Mouse (Mus musculus): Measurements from ENCODE around the gene Hdac9. TPM values are rescaled to one million over a fixed set of nuclear protein-coding genes. Genes with fewer than 3 reads are reported as not detected.
"Not testable (repeated sequence)": the region's sequence is repeated elsewhere in the genome, so short reads cannot be mapped to it uniquely, and the experiment has no call there.

Gene Hdac9
- polyA plus RNA-seq, 1 experiment, result 0.06 TPM

- no peak overlapping the region for H3K4me3 ChIP-seq (ENCODE audit: insufficient read depth, poor library complexity, severe bottlenecking)
- TF ChIP-seq CEBPB (IDR thresholded peaks at IDR 0.05; ENCODE audit: low read depth) (no peak), MYOD1 (IDR thresholded peaks at IDR 0.05; ENCODE audit: control insufficient read depth, insufficient read length, low read depth) (peak; percentile 12), FOSL1 (IDR thresholded peaks at IDR 0.05; ENCODE audit: insufficient read depth, low read length, poor library complexity, severe bottlenecking) (peak; percentile 56), MAX (IDR thresholded peaks at IDR 0.05) (peak; percentile 63), MYOG (IDR thresholded peaks at IDR 0.05; ENCODE audit: control insufficient read depth, extremely low read depth, insufficient read length) (no peak), USF1 (IDR thresholded peaks at IDR 0.05; ENCODE audit: low read depth) (no peak), CTCF (IDR thresholded peaks at IDR 0.05; ENCODE audit: control insufficient read depth, insufficient read depth, insufficient read length) (no peak)
- no peak overlapping the region for H3ac ChIP-seq (ENCODE audit: control insufficient read depth, insufficient read length, low read depth)
- no peaks in the 10 kb centered on the region for H3K27me3 ChIP-seq (ENCODE audit: control insufficient read depth, insufficient read depth, insufficient read length)
- H3K79me3 ChIP-seq (ENCODE audit: low read depth), result no peaks in the 10 kb centered on the region
- no peaks in the 10 kb centered on the region for H3K79me2 ChIP-seq (ENCODE audit: control insufficient read depth, insufficient read depth)
- H3K36me3 ChIP-seq (ENCODE audit: control insufficient read depth, insufficient read depth), result no peaks in the 10 kb centered on the region
Measured at GRCm38 (mm10) chr12:34040949-34041348, 875.9 kb downstream of the Hdac9 start.

- no peak for TF ChIP-seq CTCF (IDR thresholded peaks at IDR 0.05; ENCODE audit: control insufficient read depth, insufficient read depth, insufficient read length)
- no peak for TF ChIP-seq MAX (IDR thresholded peaks at IDR 0.05)
- TF ChIP-seq USF1 (IDR thresholded peaks at IDR 0.05; ENCODE audit: low read depth), result no peak
- TF ChIP-seq MYOG (IDR thresholded peaks at IDR 0.05; ENCODE audit: control insufficient read depth, extremely low read depth, insufficient read length), result no peak
- TF ChIP-seq FOSL1 (IDR thresholded peaks at IDR 0.05; ENCODE audit: insufficient read depth, low read length, poor library complexity, severe bottlenecking), result no peak
- no peak for TF ChIP-seq MYOD1 (IDR thresholded peaks at IDR 0.05; ENCODE audit: control insufficient read depth, insufficient read length, low read depth)
- H3K79me2 ChIP-seq (ENCODE audit: control insufficient read depth, insufficient read depth), result no peaks in the 10 kb centered on the region
- H3K27me3 ChIP-seq (ENCODE audit: control insufficient read depth, insufficient read depth, insufficient read length), result no peaks in the 10 kb centered on the region
- H3K79me3 ChIP-seq (ENCODE audit: low read depth), result no peaks in the 10 kb centered on the region
- H3ac ChIP-seq (ENCODE audit: control insufficient read depth, insufficient read length, low read depth), result no peak overlapping the region
- no peaks in the 10 kb centered on the region for H3K36me3 ChIP-seq (ENCODE audit: control insufficient read depth, insufficient read depth)
- no peak overlapping the region for H3K4me3 ChIP-seq (ENCODE audit: insufficient read depth, poor library complexity, severe bottlenecking)
Measured at GRCm38 (mm10) chr12:34040061-34040460, 876.8 kb downstream of the Hdac9 start.

GRCm38 (mm10) chr12:34009796-34010195 is 907.1 kb downstream of the Hdac9 start:
- not testable (repeated sequence) for H3K79me2 ChIP-seq (ENCODE audit: control insufficient read depth, insufficient read depth); H3ac ChIP-seq (ENCODE audit: control insufficient read depth, insufficient read length, low read depth); H3K36me3 ChIP-seq (ENCODE audit: control insufficient read depth, insufficient read depth); H3K27me3 ChIP-seq (ENCODE audit: control insufficient read depth, insufficient read depth, insufficient read length); H3K79me3 ChIP-seq (ENCODE audit: low read depth); H3K4me3 ChIP-seq (ENCODE audit: insufficient read depth, poor library complexity, severe bottlenecking)

Other genes starting within 250 kb of the Hdac9 start
- not detected for gene Prps1l1, start 67.7 kb upstream of the Hdac9 start, polyA plus RNA-seq (2012; fragmentation: generic; extraction: Trizol)
- gene Snx13, start 130.1 kb upstream of the Hdac9 start, polyA plus RNA-seq (2012; fragmentation: generic; extraction: Trizol), result 2.9 TPM

Measured in C2C12 (cell line).